Mouse (Mus musculus) myocyte (in vitro differentiated cells): ENCODE data around the gene Cog6.

Experiments used
- MAX ChIP-seq: IDR thresholded peaks from one replicate; pipeline ENCODE4 v1.6.1; 2011; ENCODE audit warnings: low read depth, mild to moderate bottlenecking, control low read depth
- POLR2A ChIP-seq: IDR thresholded peaks from one replicate; pipeline ENCODE4 v1.6.1; 2011; ENCODE audit warnings: low read depth, mild to moderate bottlenecking, control low read depth, moderate library complexity; ENCODE audit not compliant: insufficient read length

DNA sequence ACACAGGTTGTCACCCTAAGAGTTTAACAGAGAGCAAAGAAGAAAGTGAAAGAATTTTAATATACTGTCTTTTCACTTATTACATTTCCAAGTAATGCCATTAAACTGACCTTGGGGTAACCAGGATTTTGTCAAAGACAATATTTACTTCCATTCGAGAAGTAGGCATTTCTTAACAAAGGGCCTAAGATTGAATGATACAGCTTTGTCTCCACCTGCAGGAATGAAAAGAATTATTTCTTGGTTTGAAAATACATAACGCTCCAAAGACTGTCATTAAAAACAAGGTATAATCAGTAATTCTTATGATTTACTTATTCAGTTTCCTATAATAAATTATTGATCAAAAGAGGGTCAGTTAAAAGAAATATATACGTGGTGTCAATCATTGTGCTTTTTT, 55.4 kb downstream of the Cog6 start:
- TF ChIP-seq POLR2A (no peak), MAX (no peak)
